Mouse (Mus musculus) adrenal gland (tissue): Measurements from ENCODE around the gene Ten1.

Experiments
- intact Hi-C: fragments of 180-260 bp; cut with DNase I; formaldehyde crosslinking; loops from one replicate; pipeline ENCODE4 v1.15.1; 2025

The Ten1 gene

DNA sequence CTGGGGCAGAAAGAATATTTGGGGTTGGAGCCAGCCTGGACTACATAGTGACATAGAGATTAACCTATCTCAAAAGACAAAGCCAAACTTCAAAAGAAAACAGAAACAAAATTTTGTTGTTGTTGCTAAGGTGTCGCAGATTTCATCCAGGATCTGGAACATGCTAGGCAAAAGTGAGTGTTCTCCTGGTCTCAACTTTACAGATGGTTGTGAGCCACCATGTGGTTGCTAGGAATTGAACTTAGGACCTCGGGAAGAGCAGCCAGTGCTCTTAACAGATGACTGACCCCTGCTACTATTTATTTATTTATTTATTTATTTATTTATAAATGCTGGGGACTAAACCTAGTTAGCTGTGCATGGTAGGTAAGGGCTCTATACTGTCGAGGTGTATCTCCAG, 2.3 kb upstream of the Ten1 start:
- intact Hi-C loops, result no loop called here

DNA sequence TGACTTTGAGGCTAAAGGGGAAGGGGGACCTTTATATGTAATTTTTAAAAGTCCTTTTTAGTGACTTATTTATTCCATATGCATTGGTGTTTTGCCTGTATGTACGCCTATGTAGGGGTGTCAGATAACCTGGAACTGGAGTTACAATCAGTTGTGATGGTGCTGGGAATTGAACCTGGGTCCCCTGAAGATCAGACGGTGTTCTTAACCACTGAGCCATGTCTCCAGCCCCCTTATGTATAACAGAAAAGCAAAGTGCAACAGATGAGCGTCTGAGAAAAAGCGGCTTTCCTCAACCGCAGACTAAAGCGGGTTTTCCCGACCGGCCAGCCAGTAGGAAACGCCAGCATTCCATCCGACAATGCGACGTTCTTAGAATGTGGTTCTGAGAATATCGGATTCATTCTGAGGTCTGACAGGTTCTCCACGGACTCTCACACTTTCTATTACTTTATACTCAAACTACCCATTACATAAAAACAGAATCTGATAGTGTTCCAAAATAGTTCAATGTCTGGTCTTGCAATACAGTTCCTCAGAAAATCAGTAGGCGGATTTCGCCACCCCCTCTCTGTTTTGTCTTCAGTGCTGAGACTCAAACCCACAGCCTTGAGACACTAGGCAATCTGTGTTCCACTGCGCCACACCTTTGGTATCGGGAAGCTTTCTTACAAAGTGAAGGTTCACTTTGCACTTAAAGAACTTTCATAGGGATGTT, 1.6 kb upstream of the Ten1 start:
- intact Hi-C loops, result no loop called here

DNA sequence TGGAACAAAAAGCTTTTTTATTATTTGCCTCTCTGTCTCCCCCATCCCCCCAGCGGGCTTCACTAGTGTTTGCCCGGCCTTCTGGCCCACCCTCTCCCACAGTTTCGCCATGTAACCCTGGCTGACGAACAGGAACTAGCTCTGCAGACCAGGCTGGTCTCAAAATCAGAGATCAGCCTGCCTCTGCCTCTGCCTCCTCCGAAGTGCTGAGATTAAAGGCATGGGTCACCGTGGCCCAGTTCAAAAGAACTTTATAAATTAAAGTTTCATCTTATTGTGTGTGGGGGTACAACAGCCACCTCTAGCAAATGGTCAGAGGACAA, 1.1 kb upstream of the Ten1 start:
- intact Hi-C loops, result no loop called here

- intact Hi-C loops, result no loop called here
These were observed 523 bp upstream of the Ten1 start for GRCm38 (mm10) chr11:116198132-116198531.

GRCm38 (mm10) chr11:116201151-116201550, 2.5 kb downstream of the Ten1 start:
- intact Hi-C loops, result no loop called here

DNA sequence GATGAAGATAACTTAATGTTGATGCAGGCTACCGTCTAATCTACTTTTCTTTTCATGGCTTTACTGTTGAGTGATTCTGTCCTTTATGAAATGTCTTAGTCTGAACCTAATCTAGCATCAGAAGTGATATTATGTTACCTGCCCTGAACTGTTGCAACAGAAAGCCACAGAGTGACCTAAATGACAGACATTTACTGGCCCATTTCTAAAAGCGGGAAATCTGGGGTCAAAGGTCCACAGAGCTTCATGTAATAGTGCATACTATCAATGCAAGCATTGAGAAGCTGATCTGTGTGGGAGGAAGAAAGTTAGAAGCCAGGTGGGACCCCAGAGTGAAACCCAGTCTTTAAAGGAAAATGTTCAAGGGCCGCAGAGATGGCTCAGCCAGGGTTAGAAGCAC, 4.5 kb downstream of the Ten1 start:
- intact Hi-C loops, result no loop called here

DNA sequence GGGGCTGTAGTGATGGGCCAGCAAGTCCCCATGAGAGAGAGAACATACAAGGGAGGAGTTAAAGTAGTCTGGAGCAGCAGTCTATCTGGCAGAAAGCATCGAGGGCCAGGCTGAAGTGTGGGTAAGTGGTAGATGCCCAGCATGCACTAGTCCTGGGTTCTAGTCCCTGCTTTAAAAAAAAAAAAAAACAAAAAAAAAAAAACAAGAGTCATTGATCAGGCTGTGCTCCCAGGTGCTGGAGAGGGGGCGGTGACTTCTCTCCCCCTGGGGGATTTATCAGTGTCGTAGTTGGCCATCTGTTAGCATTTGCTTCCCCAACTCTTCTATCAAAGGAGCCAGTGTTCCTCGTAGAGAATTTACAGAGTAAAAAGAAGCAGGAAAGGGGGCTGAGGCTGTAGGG, 8.0 kb downstream of the Ten1 start:
- intact Hi-C loops, result no loop called here

GRCm38 (mm10) chr11:116208660-116209059, 10.0 kb downstream of the Ten1 start:
- intact Hi-C loops, result no loop called here

DNA sequence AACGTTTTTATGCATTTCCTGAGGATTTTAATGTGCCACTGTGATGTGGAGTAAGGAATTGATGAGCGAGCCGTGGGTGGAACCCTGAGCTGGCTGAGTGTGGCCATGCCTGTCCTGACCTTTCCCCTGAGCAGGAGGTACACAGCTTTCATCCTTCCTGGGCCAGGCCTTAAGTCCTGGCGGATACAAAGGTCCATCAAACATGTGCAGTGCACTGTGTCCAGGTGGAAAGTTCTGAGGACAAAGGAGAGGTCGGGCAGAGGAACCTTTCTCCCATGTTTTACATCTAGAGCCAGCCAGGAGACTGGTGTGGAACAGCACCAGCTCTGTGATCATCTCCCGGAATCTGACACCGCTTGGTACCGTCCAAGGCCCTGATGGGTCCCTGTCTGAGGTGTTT, 10.6 kb downstream of the Ten1 start:
- intact Hi-C loops, result no loop called here

GRCm38 (mm10) chr11:116210696-116211095, 12.0 kb downstream of the Ten1 start:
- intact Hi-C loops, result no loop called here

DNA sequence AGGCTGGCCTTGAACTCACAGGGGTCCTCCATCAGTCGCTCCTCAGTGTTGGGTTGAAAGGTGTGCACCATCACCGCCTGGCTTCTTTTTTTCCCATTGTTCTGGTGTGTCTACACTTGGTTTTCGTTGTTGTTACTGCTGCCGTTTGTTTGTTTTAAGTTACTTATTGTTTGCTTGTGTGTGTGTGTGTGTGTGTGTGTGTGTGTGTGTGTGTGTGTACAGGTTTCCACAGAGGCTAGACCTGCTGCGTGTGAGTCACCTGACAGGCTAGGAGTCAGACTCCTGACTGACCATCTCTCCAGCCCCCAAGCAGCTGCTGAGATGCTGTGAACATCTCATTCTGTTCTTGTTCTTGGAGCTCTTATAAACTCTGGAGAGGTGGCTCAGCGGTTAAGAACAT, 14.2 kb downstream of the Ten1 start:
- intact Hi-C loops, result no loop called here

- intact Hi-C loops, result no loop called here
These were observed 15.3 kb downstream of the Ten1 start for GRCm38 (mm10) chr11:116213877-116214510.

- intact Hi-C loops, result no loop called here
These were observed 16.5 kb downstream of the Ten1 start for GRCm38 (mm10) chr11:116215181-116215580.

DNA sequence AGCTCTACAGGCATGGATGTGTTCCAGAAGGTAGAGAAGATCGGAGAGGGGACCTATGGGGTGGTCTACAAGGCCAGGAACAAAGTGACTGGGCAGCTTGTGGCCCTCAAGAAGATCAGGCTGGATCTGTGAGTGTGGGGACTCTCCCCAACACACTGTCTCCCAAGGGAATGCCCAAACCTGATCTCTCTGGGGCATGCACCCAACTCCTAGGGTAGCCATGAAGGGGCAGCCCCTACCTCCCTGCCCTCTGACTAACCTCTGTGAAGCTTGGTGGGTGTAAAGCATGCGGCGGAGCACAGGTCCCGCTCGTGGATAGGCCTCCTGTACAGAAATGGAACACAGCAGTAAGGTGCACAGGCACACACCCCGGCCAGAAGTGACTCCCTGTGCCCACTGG, 17.3 kb downstream of the Ten1 start:
- intact Hi-C loops, result no loop called here

DNA sequence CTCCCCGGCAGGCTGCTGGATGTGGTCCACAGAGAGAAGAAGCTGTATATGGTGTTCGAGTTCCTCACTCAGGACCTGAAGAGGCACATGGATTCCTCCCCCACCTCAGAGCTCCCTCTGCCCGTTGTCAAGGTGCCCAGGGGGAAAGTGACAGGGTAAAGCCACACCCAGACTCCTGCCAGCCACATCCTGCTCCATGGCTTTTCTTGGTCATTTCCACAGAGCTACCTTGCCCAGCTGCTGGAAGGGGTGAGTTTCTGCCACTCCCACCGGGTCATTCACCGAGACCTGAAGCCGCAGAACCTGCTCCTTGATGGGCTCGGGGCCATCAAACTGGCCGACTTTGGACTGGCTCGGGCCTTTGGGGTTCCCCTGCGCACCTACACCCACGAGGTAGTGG, 17.9 kb downstream of the Ten1 start:
- intact Hi-C loops, result no loop called here

DNA sequence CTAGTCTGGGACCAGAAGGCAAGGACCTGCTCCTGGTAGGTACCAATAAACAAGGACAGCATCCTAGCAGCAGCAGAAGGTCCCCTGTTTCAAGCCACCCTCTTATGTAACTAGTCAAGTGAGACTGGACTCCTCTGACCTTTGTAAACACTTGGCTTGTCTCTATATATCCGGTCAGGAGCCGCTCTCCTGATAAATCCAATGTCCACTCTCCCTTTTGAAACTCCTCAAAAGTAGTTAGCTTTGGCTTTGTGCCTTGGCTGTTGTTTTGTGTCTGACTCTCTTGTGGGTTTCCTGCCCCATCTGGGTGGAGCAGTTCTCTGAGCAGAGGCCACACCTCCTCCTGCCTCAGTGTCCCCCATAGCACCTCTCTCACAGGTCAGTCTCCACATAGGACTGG, 19.6 kb downstream of the Ten1 start:
- intact Hi-C loops, result no loop called here

DNA sequence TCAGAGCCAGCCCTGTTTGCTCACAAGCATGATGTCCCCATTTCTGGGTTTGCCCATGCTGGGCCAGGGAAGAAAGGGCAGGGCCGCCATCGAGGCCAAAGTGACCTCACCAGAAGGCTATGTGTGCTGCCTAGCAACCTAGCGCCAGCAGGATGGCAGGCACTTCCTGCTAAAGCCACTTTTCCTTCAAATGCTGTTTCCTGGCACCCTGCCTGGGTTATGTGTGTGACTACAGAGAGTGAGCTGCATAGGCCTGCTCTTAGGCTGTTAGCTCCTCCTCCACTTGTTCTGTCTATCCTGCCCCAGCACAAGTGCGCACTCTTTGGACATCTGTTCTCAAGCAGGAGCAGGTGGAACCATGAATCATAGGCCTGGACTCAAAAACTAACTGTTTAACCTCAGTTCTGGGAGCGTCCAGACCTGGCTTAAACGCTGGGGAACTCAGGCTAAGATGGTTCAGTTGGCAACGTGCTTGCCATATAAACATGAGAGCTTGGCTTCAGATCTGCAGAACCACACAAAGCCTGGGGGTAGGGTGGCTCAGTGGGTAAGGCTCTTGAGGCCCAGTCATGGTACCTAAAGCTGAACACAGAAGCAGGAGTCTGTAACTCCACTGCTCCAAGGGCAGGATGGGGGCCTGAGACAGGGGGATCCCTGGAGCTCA, 20.2 kb downstream of the Ten1 start:
- intact Hi-C loops, result no loop called here

DNA sequence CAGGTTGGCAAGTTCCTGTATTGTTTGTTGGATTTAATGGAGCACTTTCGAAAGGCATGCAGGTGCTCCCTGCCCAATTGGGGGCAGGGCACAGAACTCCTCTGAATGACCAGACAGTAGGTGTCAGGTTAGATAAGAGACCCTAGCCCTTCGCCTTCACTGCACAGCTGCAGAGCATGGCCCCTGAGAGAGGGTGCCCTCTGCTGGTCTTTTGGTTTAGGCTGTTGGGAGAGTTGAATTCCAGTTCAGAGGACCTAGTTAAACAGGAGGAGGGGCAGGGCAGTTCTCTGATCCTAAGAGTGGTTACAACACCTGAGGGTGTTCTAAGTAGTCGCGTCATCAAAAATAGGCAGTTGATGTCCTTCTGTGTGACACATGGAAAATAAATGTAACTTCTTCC, 21.2 kb downstream of the Ten1 start:
- intact Hi-C loops, result loop anchor here (5.0 kb wide), 1 partner anchor 68 kb away; no protein-coding TSS in a partner anchor

DNA sequence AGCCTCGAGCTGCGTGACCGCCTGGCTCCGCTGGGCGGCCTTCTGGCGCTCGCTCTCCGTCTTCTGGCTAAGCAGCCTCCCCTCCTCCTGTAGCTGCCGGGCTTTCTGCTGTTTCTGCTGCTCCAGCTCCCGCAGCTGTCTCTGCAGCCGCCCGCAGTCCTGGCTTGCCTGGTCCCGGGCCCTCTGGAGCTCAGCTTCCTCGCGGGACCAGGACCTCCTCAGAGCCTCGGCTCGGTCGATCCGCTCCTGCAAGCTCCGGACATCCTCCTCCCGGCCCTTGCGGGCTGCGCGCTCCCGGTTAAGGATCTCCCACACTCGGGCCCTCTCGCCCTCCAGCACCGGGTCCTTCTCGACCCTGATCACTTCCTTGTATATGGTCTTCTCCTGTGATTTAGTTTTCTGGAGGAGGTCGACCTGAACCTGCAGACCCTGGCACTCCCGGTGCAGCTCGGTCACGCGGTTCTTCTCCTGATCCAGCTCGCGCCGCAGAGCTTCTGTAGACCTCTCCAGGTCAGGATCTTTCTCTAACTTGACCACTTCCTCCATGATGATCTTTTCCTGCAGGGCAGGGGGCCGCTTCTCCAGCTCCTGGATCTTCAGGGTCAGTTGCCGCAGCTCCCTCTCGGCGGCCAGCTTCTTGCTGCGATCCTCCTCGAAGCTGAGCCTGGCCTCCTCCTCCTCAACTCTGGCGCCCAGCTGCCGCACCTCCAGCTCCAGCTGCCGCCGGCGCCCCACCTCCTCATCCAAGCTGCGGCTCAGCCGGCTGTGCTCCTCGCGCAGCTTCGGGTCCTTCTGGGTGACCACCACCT, 23.5 kb downstream of the Ten1 start:
- intact Hi-C loops, result loop anchor here (5.0 kb wide), 1 partner anchor 70 kb away; no protein-coding TSS in a partner anchor

DNA sequence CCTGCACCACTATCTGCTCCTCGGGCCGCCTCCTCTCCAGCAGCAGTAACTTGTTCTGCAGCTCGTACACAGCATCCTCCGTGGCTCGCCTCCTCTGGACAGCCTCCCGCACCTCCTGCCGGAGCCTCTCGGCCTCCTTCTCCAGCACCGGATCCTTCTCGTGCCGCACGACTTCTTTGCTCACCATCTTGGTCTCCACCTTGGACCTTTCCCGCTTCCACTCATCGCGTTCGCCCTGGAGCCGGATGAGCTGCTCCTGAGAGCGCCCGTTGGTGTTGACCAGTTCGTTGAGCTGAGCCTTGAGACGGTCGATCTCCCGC, 24.0 kb downstream of the Ten1 start:
- intact Hi-C loops, result loop anchor here (5.0 kb wide), 1 partner anchor 70 kb away; no protein-coding TSS in a partner anchor

- intact Hi-C loops, result loop anchor here (5.0 kb wide), 2 partner anchors 221 to 236 kb away; no protein-coding TSS in a partner anchor
These were observed 27.8 kb downstream of the Ten1 start for GRCm38 (mm10) chr11:116226414-116226813.

GRCm38 (mm10) chr11:116228699-116229098, 30.0 kb downstream of the Ten1 start:
- intact Hi-C loops, result loop anchor here (2.0 to 5.0 kb wide), 3 partner anchors 66 to 234 kb away; no protein-coding TSS in a partner anchor
